Mouse (Mus musculus): ENCODE measurements around the gene Zfp947.
"Not testable (repeated sequence)": the region's sequence is repeated elsewhere in the genome, so short reads cannot be mapped to it uniquely, and the experiment has no call there.

- TF ChIP-seq CTCF (IDR thresholded peaks at IDR 0.05; ENCODE audit: borderline replicate concordance, insufficient read depth, low read depth, low read length); POLR2A (IDR thresholded peaks at IDR 0.05; ENCODE audit: borderline replicate concordance, insufficient read depth, low read length): not testable (repeated sequence)
These were observed at the start of gene Zfp947 for GRCm38 (mm10) chr17:22165722-22166294.

Measured in cerebellum, adult 2 months (tissue).